In the genomic region with DNA sequence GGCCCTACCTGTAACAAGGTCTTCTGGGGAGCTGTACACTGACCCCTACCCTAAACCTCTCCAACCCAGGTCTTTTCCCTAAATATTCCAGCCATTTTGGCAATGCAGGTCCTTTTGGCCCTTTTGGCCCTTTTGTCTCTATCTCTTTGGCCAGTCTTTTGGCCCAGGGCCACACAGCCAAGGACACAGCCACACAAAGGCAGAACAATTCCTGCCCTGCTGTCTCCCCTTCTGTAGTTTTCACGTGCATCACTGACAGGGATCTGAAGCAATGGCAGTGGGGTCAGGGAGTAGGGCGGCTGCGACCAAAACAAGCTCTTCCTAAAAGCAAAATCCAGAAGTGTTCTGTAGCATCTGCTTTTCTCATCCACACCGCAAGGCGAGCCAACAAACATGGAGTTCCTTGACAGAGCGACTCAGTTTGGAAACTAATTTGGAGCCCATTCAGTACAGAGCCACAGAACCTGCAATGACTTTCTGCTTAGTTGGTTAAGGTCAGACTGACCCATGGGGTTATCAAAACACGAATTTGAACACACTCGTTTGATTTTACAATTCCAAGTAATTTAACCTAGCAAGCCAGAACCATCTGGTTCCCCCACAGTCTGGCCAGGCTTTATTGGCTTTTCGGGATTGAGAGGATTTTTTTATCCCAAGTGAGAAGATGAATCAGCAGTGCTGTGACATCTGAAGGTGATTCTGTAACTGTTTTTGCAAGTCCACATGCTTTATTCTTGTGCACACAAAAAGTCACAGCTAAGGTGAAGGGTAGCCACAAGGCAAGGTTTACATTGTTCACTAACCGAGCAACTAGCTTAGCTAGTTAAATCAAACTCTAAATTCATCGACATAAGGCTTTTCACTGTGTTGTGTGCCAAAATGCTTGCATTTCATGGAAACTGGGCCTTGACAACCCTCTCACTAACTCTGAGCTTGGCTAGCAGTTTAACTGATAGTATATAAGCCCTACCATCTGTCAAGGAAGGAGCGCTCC, we compare ENCODE assay signal across 9 mouse cellular contexts. TPM values are rescaled to one million over a fixed set of nuclear protein-coding genes. Genes with fewer than 3 reads are reported as not detected.
DNase-seq lines count a peak whose midpoint lies in the region; ATAC-seq and TF ChIP-seq lines count a peak whose summit lies in the region.
"Had no signal": no experiment of that assay in that cellular context is flagged by ENCODE, and none has a peak within 500 bp of the region (broad histone marks: within the 10 kb centered on the region; RNA-seq: fewer than 3 reads in every experiment).

No protein-coding gene starts in this region.

- no peak overlapping the region for H3K9ac ChIP-seq in hindbrain, postnatal 0 days (replicated peaks; ENCODE audit: low read length)

- no peaks in the 10 kb centered on the region for H3K27me3 ChIP-seq in hindbrain, postnatal 0 days (ENCODE audit: insufficient read depth, low read length)

- no peaks in the 10 kb centered on the region for H3K9me3 ChIP-seq in hindbrain, postnatal 0 days (ENCODE audit: low read length)

- TF ChIP-seq POLR2A in cortical plate, adult 2 months (IDR thresholded peaks at IDR 0.05; ENCODE audit: extremely low read depth, insufficient read depth, low read length): no peak

- WGBS in hindbrain, postnatal 0 days: 67% methylated on average over 12 of the region's 12 CpGs

- no peak overlapping the region for H3K4me2 ChIP-seq in hindbrain, postnatal 0 days (ENCODE audit: low read depth, low read length)

- DNase-seq in ovary, adult 18-20 months (ENCODE audit: low spot score): peak; percentile 10
- no peak for DNase-seq in ovary, postnatal 10 days (ENCODE audit: low spot score)
- DNase-seq in layer of hippocampus, adult 9-11 months: peak; percentile 19
- peak; percentile 18 for DNase-seq in right cerebral cortex, postnatal 4 days
- no peak for DNase-seq in spleen, postnatal 36 days (ENCODE audit: low spot score in 2 of 2)
- DNase-seq in hindbrain, postnatal 0 days (ENCODE audit: low spot score): no peak

- TF ChIP-seq CTCF in cortical plate, adult 2 months (IDR thresholded peaks at IDR 0.05; ENCODE audit: extremely low read depth, insufficient read depth, low read length): no peak
- no peak for TF ChIP-seq CTCF in hindbrain, postnatal 0 days (IDR thresholded peaks at IDR 0.05; ENCODE audit: low read depth)

- ATAC-seq in megakaryocyte-erythroid progenitor cell, adult 5-6 weeks (replicated peaks; ENCODE audit: low FRiP score, low TSS enrichment, poor library complexity, severe bottlenecking): no peak
- ATAC-seq in hindbrain, postnatal 0 days: no peak

- peaks cover 6% of the 10 kb centered on the region; the same call in 1 of the 2 replicates for H3K4me1 ChIP-seq in cortical plate, adult 2 months (ENCODE audit: control insufficient read depth, insufficient read depth, low read length)
- no peaks in the 10 kb centered on the region for H3K4me1 ChIP-seq in hindbrain, postnatal 0 days (ENCODE audit: insufficient read depth, low read length)

- H3K36me3 ChIP-seq in hindbrain, postnatal 0 days (ENCODE audit: insufficient read depth, low read length): no peaks in the 10 kb centered on the region

- peak overlapping the region; percentile 82 for H3K27ac ChIP-seq in cortical plate, adult 2 months (ENCODE audit: insufficient read depth, low read length)
- no peak overlapping the region for H3K27ac ChIP-seq in hindbrain, postnatal 0 days

- H3K4me3 ChIP-seq in cortical plate, adult 2 months (ENCODE audit: insufficient read depth, low read length): no peak overlapping the region
- no peak overlapping the region for H3K4me3 ChIP-seq in hindbrain, postnatal 0 days (ENCODE audit: low read length)

RNA-seq across cellular contexts. Expression of gene Fbxl13, which starts 36.8 kb away (rescaled TPM):
- 0.28 and 0.48 TPM in 2 replicates for polyA plus RNA-seq in cortical plate, adult 2 months (2012; rRNA removed)
- total RNA-seq in megakaryocyte-erythroid progenitor cell, adult 5-6 weeks (2014; fragmentation: Nextera tagmentation): 1.8 and 7.1 TPM in 2 replicates
- 2.3 and 3.3 TPM in 2 replicates for total RNA-seq in megakaryocyte-erythroid progenitor cell, adult 5-6 weeks (2017)
- 0.16 and 0.25 TPM in 2 replicates for total RNA-seq in hindbrain, postnatal 0 days (2014; rRNA removed)
- 0.16 and 0.23 TPM in 2 replicates for polyA plus RNA-seq in hindbrain, postnatal 0 days (2015; fragmentation: Nextera tagmentation; extraction: Ambion mirVana)
- polyA plus RNA-seq: liver, adult 2 months had no signal

RNA-seq across cellular contexts. Expression of gene Armc10, which starts 37.0 kb away (rescaled TPM):
- 25.7 and 26.0 TPM in 2 replicates for polyA plus RNA-seq in cortical plate, adult 2 months (2012; rRNA removed)
- 22.5 and 43.9 TPM in 2 replicates for total RNA-seq in megakaryocyte-erythroid progenitor cell, adult 5-6 weeks (2014; fragmentation: Nextera tagmentation)
- total RNA-seq in megakaryocyte-erythroid progenitor cell, adult 5-6 weeks (2017): 49.9 and 69.3 TPM in 2 replicates
- 77.9 and 78.7 TPM in 2 replicates for total RNA-seq in hindbrain, postnatal 0 days (2014; rRNA removed)
- polyA plus RNA-seq in hindbrain, postnatal 0 days (2015; fragmentation: Nextera tagmentation; extraction: Ambion mirVana): 32.8 and 34.4 TPM in 2 replicates

Comparison
In these comparisons a context has a peak if more than half of its experiments do, and no peak if none do; other contexts are left out.
1. DNase-seq: peak in ovary, adult 18-20 months (single experiment), layer of hippocampus, adult 9-11 months (single experiment) and right cerebral cortex, postnatal 4 days (single experiment); none in ovary, postnatal 10 days (single experiment), spleen, postnatal 36 days (0 of 2) and hindbrain, postnatal 0 days (single experiment).